Mouse (Mus musculus): ENCODE measurements at regions not wholly inside any gene's neighbourhood (a gene's known extent, or its start where the extent isn't known, plus 50 kb on each side); places are given as distances from the start of the nearest gene placed in this dataset.

GRCm38 (mm10) chr17:63804416-63804815 lies 58.4 kb upstream of the Fer start:
- H3K4me3 ChIP-seq = no peak overlapping the region
- no peaks in the 10 kb centered on the region for H3K36me3 ChIP-seq
- H3K4me1 ChIP-seq = no peaks in the 10 kb centered on the region
- no peaks in the 10 kb centered on the region for H3K9me3 ChIP-seq
- no peak overlapping the region for H3K27ac ChIP-seq
- 92% methylated on average over 4 of the region's 4 CpGs for WGBS
- no peak overlapping the region for H3K4me2 ChIP-seq
- no peak overlapping the region for H3K9ac ChIP-seq
- no peak for ATAC-seq (ENCODE audit: insufficient number of reproducible peaks, low FRiP score, low TSS enrichment, low read depth)
- H3K27me3 ChIP-seq = no peaks in the 10 kb centered on the region

GRCm38 (mm10) chr17:63806360-63806759 lies 56.5 kb upstream of the Fer start:
- ATAC-seq (ENCODE audit: insufficient number of reproducible peaks, low FRiP score, low TSS enrichment, low read depth) = no peak
- 74% methylated on average over 10 of the region's 10 CpGs for WGBS

DNA sequence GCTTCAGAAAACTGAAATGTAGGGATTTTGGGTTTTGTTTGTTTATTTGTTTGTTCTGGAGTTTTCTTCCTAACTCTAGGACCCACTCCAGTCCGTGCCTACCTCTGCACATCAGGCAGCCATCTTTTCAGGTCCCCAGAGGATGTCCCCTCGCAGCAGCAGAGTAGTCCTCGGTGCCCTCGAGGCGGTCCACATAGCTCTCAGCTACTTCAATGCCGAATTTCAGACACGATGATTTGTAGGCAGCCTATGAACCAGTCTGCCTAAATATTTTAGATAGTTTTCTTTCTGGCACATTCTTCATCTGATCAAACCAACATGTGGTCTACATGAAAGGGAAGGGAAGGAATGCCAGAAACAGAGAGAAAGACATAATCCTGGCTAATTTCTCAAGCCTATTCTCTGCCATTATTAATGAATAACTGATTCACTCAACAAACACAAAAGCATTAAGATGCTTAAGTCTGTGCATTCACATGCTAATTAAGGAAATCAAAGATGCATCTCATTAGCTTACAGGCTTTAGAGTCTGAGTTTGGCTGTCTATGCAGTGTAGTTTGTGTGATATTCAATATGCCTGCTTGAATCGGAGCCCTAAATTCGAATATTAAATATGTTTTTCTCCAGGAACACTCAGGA lies 55.2 kb upstream of the Fer start:
- no peak overlapping the region for H3K9ac ChIP-seq
- ATAC-seq (ENCODE audit: insufficient number of reproducible peaks, low FRiP score, low TSS enrichment, low read depth) = no peak
- H3K27me3 ChIP-seq = no peaks in the 10 kb centered on the region
- 72% methylated on average over 9 of the region's 9 CpGs for WGBS
- H3K4me2 ChIP-seq = no peak overlapping the region
- H3K4me1 ChIP-seq = no peaks in the 10 kb centered on the region
- H3K9me3 ChIP-seq = no peaks in the 10 kb centered on the region
- H3K27ac ChIP-seq = no peak overlapping the region
- H3K4me3 ChIP-seq = no peak overlapping the region
- H3K36me3 ChIP-seq = no peaks in the 10 kb centered on the region

More at GRCm38 (mm10) chr17:63806360-63806759, 56.5 kb upstream of the Fer start:
- H3K27me3 ChIP-seq = no peaks in the 10 kb centered on the region
- no peak overlapping the region for H3K4me2 ChIP-seq
- no peaks in the 10 kb centered on the region for H3K9me3 ChIP-seq
- H3K36me3 ChIP-seq = no peaks in the 10 kb centered on the region
- H3K4me3 ChIP-seq = no peak overlapping the region
- H3K9ac ChIP-seq = no peak overlapping the region
- no peaks in the 10 kb centered on the region for H3K4me1 ChIP-seq
- H3K27ac ChIP-seq = no peak overlapping the region

GRCm38 (mm10) chr17:63808756-63809155 lies 54.1 kb upstream of the Fer start:
- Histone ChIP-seq H3K27me3 (no peaks in the 10 kb centered on the region), H3K9me3 (no peaks in the 10 kb centered on the region), H3K9ac (no peak overlapping the region), H3K4me1 (no peaks in the 10 kb centered on the region), H3K27ac (no peak overlapping the region), H3K4me2 (no peak overlapping the region), H3K36me3 (no peaks in the 10 kb centered on the region), H3K4me3 (no peak overlapping the region)
- no peak for ATAC-seq (ENCODE audit: insufficient number of reproducible peaks, low FRiP score, low TSS enrichment, low read depth)
- 84% methylated on average over 6 of the region's 6 CpGs for WGBS

DNA sequence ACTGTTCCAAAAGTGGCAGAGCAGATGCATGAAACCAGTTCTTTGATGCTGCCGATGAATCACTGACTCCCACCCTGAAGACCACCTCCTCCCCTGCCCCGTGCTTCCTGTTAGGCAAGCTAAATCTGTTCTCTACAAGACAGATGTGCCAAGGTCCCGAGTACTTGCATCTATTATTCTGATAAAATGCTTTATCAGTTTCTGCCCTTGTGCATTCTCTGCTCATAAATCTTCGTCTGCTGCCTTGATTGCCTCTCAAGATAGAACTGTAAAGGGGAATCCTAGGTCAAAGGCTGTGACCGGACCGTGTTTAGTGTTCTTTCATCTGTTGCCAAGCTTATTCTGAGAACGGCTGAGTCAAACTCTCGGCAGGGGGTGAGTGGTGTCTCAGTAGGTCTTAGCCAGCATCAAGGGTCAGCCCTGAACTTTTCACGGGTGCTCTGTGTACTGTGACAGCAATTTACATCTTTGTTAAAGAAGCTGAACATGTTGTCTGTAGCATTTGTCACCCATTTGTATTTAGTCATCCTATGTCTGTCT lies 51.5 kb upstream of the Fer start:
- Histone ChIP-seq H3K9ac (no peak overlapping the region), H3K36me3 (no peaks in the 10 kb centered on the region), H3K4me1 (no peaks in the 10 kb centered on the region), H3K4me2 (no peak overlapping the region), H3K27ac (no peak overlapping the region), H3K9me3 (no peaks in the 10 kb centered on the region), H3K27me3 (no peaks in the 10 kb centered on the region), H3K4me3 (no peak overlapping the region)
- WGBS = 30% methylated on average over 9 of the region's 9 CpGs
- ATAC-seq (ENCODE audit: insufficient number of reproducible peaks, low FRiP score, low TSS enrichment, low read depth) = no peak

- no peaks in the 10 kb centered on the region for H3K9me3 ChIP-seq
- H3K27me3 ChIP-seq = no peaks in the 10 kb centered on the region
- H3K4me1 ChIP-seq = no peaks in the 10 kb centered on the region
- H3K4me3 ChIP-seq = no peak overlapping the region
- ATAC-seq (ENCODE audit: insufficient number of reproducible peaks, low FRiP score, low TSS enrichment, low read depth) = no peak
- no peak overlapping the region for H3K27ac ChIP-seq
- H3K9ac ChIP-seq = no peak overlapping the region
- no peak overlapping the region for H3K4me2 ChIP-seq
- WGBS = 82% methylated on average over 3 of the region's 3 CpGs
- H3K36me3 ChIP-seq = no peaks in the 10 kb centered on the region
Observed at GRCm38 (mm10) chr17:63812586-63812985, 50.3 kb upstream of the Fer start.

Measured in limb, embryonic 15.5 days (tissue).